Mouse (Mus musculus) retina, postnatal 7 days (tissue): ENCODE results near the gene Ank2.
"Not testable (repeated sequence)": the region's sequence is repeated elsewhere in the genome, so short reads cannot be mapped to it uniquely, and the experiment has no call there.

Source experiments
- DNase-seq: peaks from one replicate; pipeline ENCODE4 v3.0.0-alpha.2; 2012; ENCODE audit warnings: low read depth, low spot score

The Ank2 gene

GRCm38 (mm10) chr3:127355252-127355651, 143.9 kb downstream of the Ank2 start:
- no peak for DNase-seq

- no peak for DNase-seq
Measured at GRCm38 (mm10) chr3:127350602-127351362, 148.4 kb downstream of the Ank2 start.

GRCm38 (mm10) chr3:127348926-127349325, 150.2 kb downstream of the Ank2 start:
- DNase-seq: no peak

- no peak for DNase-seq
Measured at GRCm38 (mm10) chr3:127345860-127346459, 153.2 kb downstream of the Ank2 start.

GRCm38 (mm10) chr3:127341300-127341699, 157.8 kb downstream of the Ank2 start:
- no peak for DNase-seq

GRCm38 (mm10) chr3:127334876-127335275, 164.3 kb downstream of the Ank2 start:
- no peak for DNase-seq

GRCm38 (mm10) chr3:127331562-127331961, 167.6 kb downstream of the Ank2 start:
- DNase-seq: no peak

- DNase-seq: no peak
Measured at GRCm38 (mm10) chr3:127326355-127326754, 172.8 kb downstream of the Ank2 start.

GRCm38 (mm10) chr3:127322870-127323269, 176.3 kb downstream of the Ank2 start:
- peak; percentile 39 for DNase-seq

- DNase-seq: no peak
Measured at GRCm38 (mm10) chr3:127321645-127322044, 177.5 kb downstream of the Ank2 start.

- DNase-seq: not testable (repeated sequence)
Measured at GRCm38 (mm10) chr3:127321031-127321430, 178.1 kb downstream of the Ank2 start.

- no peak for DNase-seq
Measured at GRCm38 (mm10) chr3:127320311-127320710, 178.8 kb downstream of the Ank2 start.

GRCm38 (mm10) chr3:127317641-127318040, 181.5 kb downstream of the Ank2 start:
- no peak for DNase-seq

GRCm38 (mm10) chr3:127316717-127317116, 182.4 kb downstream of the Ank2 start:
- no peak for DNase-seq

GRCm38 (mm10) chr3:127311521-127311920, 187.6 kb downstream of the Ank2 start:
- no peak for DNase-seq

GRCm38 (mm10) chr3:127310079-127310478, 189.1 kb downstream of the Ank2 start:
- no peak for DNase-seq

GRCm38 (mm10) chr3:127303957-127304553, 195.1 kb downstream of the Ank2 start:
- DNase-seq: no peak

GRCm38 (mm10) chr3:127303041-127303440, 196.1 kb downstream of the Ank2 start:
- DNase-seq: no peak

GRCm38 (mm10) chr3:127300790-127301189, 198.4 kb downstream of the Ank2 start:
- DNase-seq: no peak

GRCm38 (mm10) chr3:127295921-127296320, 203.2 kb downstream of the Ank2 start:
- DNase-seq: no peak

GRCm38 (mm10) chr3:127294610-127295349, 204.4 kb downstream of the Ank2 start:
- no peak for DNase-seq

GRCm38 (mm10) chr3:127294079-127294478, 205.1 kb downstream of the Ank2 start:
- no peak for DNase-seq
